Mouse (Mus musculus) bone marrow macrophage, adult 2 months (primary cell): Measurements from ENCODE around the gene Bola3.

Source experiments
- CTCF ChIP-seq: IDR thresholded peaks from 2 replicates; pipeline ENCODE4 v1.5.1; 2012; ENCODE audit warnings: low read depth, mild to moderate bottlenecking, low read length, moderate library complexity
- POLR2A ChIP-seq: IDR thresholded peaks from 2 replicates; pipeline ENCODE4 v1.6.1; 2012; ENCODE audit warnings: mild to moderate bottlenecking, low read depth, low read length, borderline replicate concordance

DNA sequence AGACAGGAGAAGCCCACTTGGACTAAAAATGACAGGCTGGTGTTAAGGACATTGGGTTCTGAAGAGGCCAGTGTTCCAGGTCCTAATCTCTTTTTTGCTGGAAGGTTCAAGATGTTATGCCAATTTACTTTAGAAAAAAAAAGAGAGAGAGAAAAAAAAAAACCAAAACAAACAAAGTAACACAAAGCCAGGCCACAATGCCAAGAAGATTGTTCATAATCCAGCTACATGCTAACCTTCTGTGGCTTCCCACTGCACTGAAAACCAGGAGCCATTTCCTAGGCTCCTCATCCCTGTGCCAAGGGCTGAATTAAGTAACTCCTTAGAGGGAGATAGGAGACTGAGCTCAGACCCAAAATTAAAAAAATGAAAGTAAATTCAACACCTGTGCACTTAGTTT lies 33.7 kb upstream of the Bola3 start:
- no peak for TF ChIP-seq CTCF
- no peak for TF ChIP-seq POLR2A
